Mouse (Mus musculus): ENCODE measurements around the gene Gpr137b. TPM values are rescaled to one million over a fixed set of nuclear protein-coding genes. Genes with fewer than 3 reads are reported as not detected.
"Not testable (repeated sequence)": the region's sequence is repeated elsewhere in the genome, so short reads cannot be mapped to it uniquely, and the experiment has no call there.

Gene Gpr137b
- polyA plus RNA-seq, 1 experiment from 2014 or later: 11.0 TPM

DNA sequence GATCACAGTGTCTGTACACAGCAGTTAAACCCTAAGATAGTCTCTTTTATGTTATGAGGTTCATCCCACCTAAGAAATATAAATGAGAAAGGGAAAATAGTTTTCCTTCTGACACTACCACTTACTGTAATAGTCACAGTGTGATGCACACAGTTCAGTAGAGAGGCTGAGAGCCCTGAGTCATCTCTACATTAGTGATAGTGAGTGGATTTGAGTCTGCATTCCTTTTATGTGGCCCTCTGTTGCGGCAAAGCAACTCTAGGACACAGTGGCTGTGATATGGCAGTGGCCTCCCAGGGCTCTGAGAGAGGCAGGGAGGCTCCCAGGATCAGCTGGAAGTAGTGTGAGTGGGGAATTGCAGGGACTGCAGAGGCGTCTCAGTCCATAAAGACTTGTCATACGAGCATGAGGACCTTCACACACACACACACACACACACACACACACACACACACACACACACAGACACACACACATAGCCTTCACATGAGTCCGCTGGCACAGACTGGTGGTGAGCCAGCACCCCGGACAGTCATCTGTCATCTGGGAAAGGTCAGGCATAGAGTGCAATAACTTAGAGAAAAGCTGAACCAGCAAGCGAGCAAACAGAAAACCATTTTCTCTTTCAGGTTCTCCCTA is 10.8 kb upstream of the Gpr137b start:
- WGBS: 77% methylated on average over 6 of the region's 6 CpGs
- H3K9ac ChIP-seq; H3K4me3 ChIP-seq; H3K36me3 ChIP-seq; H3K4me2 ChIP-seq; H3K27ac ChIP-seq (ENCODE audit: poor library complexity, severe bottlenecking); H3K4me1 ChIP-seq (replicated peaks); H3K27me3 ChIP-seq (replicated peaks); ATAC-seq (ENCODE audit: insufficient number of reproducible peaks, low FRiP score); H3K9me3 ChIP-seq (replicated peaks): not testable (repeated sequence)

DNA sequence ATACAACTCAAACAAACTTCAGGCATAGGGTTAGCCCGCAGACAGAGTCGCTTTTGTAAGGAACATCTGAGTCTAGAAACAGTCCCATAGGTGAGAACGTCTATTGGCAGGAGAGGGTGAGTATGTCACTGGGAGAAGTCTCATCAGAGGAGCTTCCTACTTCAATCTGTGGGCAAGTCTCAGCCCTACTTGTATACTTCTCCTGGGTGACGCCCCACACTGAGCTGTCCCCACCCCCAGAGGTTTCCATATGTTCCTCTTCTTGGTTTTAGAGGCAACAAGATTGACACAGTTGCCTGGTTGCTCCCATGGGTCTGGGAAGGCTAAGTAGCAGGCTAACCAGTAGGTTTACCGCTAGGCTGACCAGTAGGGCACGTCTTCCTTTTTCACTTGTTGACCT is 10.0 kb upstream of the Gpr137b start:
- not testable (repeated sequence) for ATAC-seq (ENCODE audit: insufficient number of reproducible peaks, low FRiP score); H3K4me1 ChIP-seq (replicated peaks)
- WGBS: 70% methylated on average over 6 of the region's 6 CpGs

DNA sequence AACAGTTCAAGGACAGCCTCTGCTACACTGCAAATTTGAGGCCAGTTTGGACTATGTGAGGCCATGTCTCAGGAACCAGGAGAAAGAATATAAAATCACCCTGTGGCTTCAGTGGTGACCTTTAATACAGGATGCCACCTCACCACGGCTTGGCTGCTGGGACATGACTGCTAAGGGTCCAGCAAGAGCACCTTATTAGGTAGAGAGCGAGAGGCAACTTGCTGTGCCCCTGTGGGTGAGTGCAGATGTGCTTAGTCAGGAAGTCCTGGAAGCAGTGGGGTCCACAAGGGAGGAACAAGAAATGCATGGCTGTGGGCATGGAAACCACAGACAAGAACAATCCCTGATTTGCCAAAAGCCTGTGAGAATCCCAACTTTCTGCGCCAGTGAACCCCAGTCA is 9.6 kb upstream of the Gpr137b start:
- ATAC-seq (ENCODE audit: insufficient number of reproducible peaks, low FRiP score); H3K36me3 ChIP-seq; H3K9ac ChIP-seq; H3K27me3 ChIP-seq (replicated peaks); H3K27ac ChIP-seq (ENCODE audit: poor library complexity, severe bottlenecking); H3K4me1 ChIP-seq (replicated peaks); H3K4me3 ChIP-seq; H3K4me2 ChIP-seq; H3K9me3 ChIP-seq (replicated peaks): not testable (repeated sequence)
- whole genome bisulfite sequencing: 79% methylated on average over 3 of the region's 3 CpGs

More for the DNA sequence above, 10.0 kb upstream of the Gpr137b start:
- not testable (repeated sequence) for H3K27ac ChIP-seq (ENCODE audit: poor library complexity, severe bottlenecking); H3K4me2 ChIP-seq; H3K9me3 ChIP-seq (replicated peaks); H3K27me3 ChIP-seq (replicated peaks); H3K36me3 ChIP-seq; H3K4me3 ChIP-seq; H3K9ac ChIP-seq

DNA sequence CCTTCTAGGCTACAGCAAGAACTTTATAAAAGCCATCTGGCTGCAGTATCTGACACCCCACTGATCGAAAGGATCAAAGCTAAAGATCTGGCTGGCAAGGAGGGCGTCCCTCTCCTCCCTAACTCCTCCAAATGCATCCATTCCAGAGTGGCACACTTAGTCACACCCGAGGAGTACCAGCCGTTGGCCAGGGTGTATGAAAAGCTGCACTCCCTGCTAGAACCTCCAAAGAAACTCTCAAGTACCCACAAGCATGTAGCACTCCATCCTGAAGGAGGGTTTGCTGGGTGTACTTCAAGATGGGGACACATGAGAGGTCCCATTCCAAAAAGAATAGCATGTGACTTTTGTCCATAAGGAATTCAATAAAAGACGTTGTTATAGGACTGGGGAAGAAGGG is 9.0 kb upstream of the Gpr137b start:
- not testable (repeated sequence) for ATAC-seq (ENCODE audit: insufficient number of reproducible peaks, low FRiP score); H3K27ac ChIP-seq (ENCODE audit: poor library complexity, severe bottlenecking); H3K9me3 ChIP-seq (replicated peaks); H3K27me3 ChIP-seq (replicated peaks); H3K36me3 ChIP-seq; H3K4me3 ChIP-seq; H3K4me2 ChIP-seq; H3K9ac ChIP-seq; H3K4me1 ChIP-seq (replicated peaks)
- WGBS: 68% methylated on average over 5 of the region's 5 CpGs

DNA sequence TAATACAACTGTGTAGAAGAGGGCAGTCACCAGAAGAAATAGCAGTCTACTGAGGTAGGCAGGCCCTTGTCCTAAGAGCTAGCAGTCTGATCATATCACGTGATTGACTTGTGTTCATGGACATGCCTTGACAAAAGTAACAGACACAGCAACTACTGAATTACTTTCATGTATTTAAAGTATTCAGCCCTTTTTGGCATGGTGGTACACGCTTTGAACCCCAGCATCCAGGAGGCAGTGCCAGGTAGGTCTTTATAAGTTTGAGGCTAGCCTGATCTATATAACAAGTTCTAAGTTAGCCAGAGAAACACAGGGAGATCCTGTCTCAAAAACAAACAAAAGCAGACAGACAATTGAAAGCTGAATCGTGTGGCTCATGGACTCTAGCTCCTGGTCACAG is 7.0 kb upstream of the Gpr137b start:
- ATAC-seq (ENCODE audit: insufficient number of reproducible peaks, low FRiP score); H3K27me3 ChIP-seq (replicated peaks); H3K4me3 ChIP-seq; H3K9ac ChIP-seq; H3K9me3 ChIP-seq (replicated peaks); H3K4me1 ChIP-seq (replicated peaks); H3K4me2 ChIP-seq; H3K36me3 ChIP-seq; H3K27ac ChIP-seq (ENCODE audit: poor library complexity, severe bottlenecking): not testable (repeated sequence)
- 71% methylated on average over 3 of the region's 3 CpGs for WGBS

DNA sequence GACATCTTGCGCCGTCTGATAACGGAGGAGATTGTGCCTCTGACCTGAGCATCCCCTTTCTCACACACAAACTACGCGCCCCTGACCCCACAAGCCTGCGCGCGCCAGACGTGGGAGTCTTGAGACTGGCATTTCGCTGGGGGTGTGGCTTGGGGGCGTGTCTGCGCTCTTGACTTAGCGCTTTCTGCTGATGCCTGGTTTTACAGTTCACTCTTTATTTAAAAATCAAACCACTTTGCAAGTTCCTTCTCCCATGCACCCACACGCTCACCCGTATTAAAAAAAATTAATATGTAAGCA is 232 bp upstream of the Gpr137b start:
- not testable (repeated sequence) for H3K4me1 ChIP-seq (replicated peaks); H3K9me3 ChIP-seq (replicated peaks); H3K27ac ChIP-seq (ENCODE audit: poor library complexity, severe bottlenecking); H3K27me3 ChIP-seq (replicated peaks); H3K36me3 ChIP-seq
- under 1% methylated on average over 15 of the region's 15 CpGs for WGBS
- H3K9ac ChIP-seq: 0 out of 2 replicates have a peak overlapping the region, but pooled peaks have one; percentile 18
- H3K4me3 ChIP-seq: peak overlapping the region; percentile 48
- peak; percentile 74 for ATAC-seq (ENCODE audit: insufficient number of reproducible peaks, low FRiP score)
- H3K4me2 ChIP-seq: peak overlapping the region; percentile 66

DNA sequence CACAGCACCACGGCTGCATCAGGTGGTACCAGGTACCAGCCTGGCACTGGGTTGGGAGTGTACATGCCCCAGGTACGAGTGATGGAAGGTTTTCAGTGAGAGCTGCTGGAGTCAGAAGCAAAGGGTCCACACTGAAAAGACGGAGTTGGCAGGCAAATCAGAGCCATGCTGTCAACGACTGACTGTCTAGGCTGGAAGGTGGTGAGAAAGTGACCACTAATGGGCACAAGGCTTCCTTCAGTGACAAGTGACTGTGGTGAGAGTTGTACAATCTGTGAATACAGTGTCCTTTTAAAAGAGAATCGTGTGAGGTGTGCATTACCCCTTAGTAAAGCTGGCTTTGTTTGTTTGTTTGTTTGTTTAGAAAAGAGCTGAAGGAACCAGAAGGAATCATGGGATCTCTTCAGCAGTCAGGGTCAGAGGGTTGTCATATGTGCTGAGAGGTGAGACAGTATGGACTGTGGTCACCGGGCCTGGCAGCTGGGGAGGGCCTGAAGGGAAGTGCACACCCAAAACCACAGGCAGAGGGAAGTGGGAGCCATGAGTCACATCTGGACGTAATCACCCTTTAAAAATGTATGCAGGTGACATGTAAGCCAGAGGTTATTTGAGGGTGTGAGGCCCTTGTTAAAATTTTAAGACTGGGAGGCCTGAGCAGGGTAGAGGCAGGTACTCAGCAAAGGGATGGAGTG is 15.5 kb downstream of the Gpr137b start:
- H3K9ac ChIP-seq; H3K27ac ChIP-seq (ENCODE audit: poor library complexity, severe bottlenecking); ATAC-seq (ENCODE audit: insufficient number of reproducible peaks, low FRiP score); H3K36me3 ChIP-seq; H3K27me3 ChIP-seq (replicated peaks); H3K4me1 ChIP-seq (replicated peaks); H3K9me3 ChIP-seq (replicated peaks); H3K4me2 ChIP-seq; H3K4me3 ChIP-seq: not testable (repeated sequence)
- WGBS: 71% methylated on average over 2 of the region's 7 CpGs

DNA sequence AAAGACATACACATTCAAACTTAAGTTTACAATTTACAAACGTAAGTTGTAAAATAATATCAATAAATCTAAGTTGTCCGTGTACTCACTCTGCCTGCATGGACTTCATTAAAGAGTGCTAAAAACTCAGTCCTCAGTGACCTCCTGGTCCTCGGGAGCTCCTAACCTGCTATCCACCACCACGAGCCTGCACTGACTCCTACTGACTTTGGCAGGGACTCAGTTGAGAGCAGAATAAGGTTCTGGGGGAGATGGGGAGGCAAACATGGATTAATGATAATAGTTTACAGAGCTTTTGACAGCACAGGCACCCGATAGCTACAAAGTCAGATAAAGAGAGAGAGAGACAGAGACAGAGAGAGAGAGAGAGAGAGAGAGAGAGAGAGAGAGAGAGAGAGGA is 16.6 kb downstream of the Gpr137b start:
- Histone ChIP-seq H3K27ac (ENCODE audit: poor library complexity, severe bottlenecking) (no peak overlapping the region), H3K4me2 (no peak overlapping the region), H3K4me3 (no peak overlapping the region), H3K4me1 (replicated peaks) (no peaks in the 10 kb centered on the region), H3K27me3 (replicated peaks) (no peaks in the 10 kb centered on the region), H3K9me3 (replicated peaks) (no peaks in the 10 kb centered on the region), H3K9ac (no peak overlapping the region), H3K36me3 (no peaks in the 10 kb centered on the region)
- whole genome bisulfite sequencing: 71% methylated on average over 5 of the region's 5 CpGs
- ATAC-seq (ENCODE audit: insufficient number of reproducible peaks, low FRiP score): no peak

DNA sequence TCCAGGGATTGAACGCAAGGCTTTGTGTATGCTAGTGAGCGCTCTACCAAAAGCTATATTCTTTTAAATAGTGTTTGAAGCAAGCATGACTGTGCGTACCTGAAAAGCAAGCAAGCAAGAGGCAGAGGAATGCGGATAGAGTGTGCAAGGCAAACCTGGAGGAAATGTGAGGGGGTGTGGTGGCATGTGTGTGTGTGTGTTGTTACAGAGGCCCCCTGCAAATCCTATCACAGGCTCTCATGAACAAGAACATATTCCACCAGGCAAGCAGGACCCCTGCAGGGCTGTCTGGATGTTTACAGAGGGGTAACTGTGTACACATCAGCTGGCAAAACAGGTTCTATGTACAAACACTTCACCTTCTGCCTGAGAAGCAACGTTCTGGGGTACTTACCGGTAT is 19.8 kb downstream of the Gpr137b start:
- H3K36me3 ChIP-seq; ATAC-seq (ENCODE audit: insufficient number of reproducible peaks, low FRiP score); H3K4me3 ChIP-seq; H3K27me3 ChIP-seq (replicated peaks); H3K9me3 ChIP-seq (replicated peaks); H3K4me2 ChIP-seq; H3K4me1 ChIP-seq (replicated peaks); H3K27ac ChIP-seq (ENCODE audit: poor library complexity, severe bottlenecking); H3K9ac ChIP-seq: not testable (repeated sequence)
- 88% methylated on average over 6 of the region's 6 CpGs for WGBS

DNA sequence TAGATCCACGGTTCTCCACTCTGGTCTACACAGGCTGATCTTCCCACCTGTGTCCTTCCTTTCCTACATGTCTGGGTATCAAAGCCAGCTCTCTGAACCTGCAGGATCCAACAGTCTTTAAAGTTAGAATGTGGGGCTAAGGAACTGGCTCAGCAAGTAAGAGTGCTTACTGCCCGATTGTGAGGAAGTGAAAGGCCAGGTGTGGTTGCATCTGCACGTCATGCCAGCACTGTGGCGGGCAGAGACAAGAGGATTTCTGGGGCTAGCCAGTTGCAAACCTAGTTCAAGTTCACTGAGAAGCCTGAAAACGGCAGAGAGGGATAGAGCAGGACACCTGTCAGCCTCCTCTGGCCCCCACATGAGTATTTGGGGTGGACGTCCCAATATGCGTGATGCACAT is 22.4 kb downstream of the Gpr137b start:
- H3K9ac ChIP-seq; H3K9me3 ChIP-seq (replicated peaks); H3K4me3 ChIP-seq; ATAC-seq (ENCODE audit: insufficient number of reproducible peaks, low FRiP score); H3K4me1 ChIP-seq (replicated peaks); H3K27ac ChIP-seq (ENCODE audit: poor library complexity, severe bottlenecking); H3K4me2 ChIP-seq; H3K27me3 ChIP-seq (replicated peaks); H3K36me3 ChIP-seq: not testable (repeated sequence)
- 81% methylated on average over 7 of the region's 7 CpGs for WGBS

DNA sequence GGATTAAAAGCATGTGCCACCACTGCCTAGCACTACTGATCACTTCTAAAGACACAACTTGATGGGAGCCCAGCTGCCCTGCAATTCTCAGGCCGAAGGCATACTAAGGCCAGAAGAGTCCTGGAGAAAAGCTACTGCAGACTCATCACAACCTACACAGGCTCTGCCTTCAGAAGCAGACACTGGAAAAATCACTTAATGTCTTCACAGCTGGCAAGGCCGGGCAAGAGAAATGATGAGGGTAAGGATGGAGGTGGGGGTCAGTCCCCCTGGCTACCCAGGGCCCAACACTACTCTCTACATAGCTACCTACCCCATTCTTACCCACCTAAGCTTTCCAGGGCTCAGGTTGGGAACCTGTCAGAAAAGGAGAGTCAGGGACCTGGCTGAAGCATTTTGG is 27.4 kb downstream of the Gpr137b start:
- H3K27me3 ChIP-seq (replicated peaks); H3K9me3 ChIP-seq (replicated peaks); H3K4me3 ChIP-seq; H3K4me2 ChIP-seq; H3K4me1 ChIP-seq (replicated peaks); H3K36me3 ChIP-seq; H3K27ac ChIP-seq (ENCODE audit: poor library complexity, severe bottlenecking); H3K9ac ChIP-seq; ATAC-seq (ENCODE audit: insufficient number of reproducible peaks, low FRiP score): not testable (repeated sequence)
- 84% methylated on average over 2 of the region's 2 CpGs for WGBS

DNA sequence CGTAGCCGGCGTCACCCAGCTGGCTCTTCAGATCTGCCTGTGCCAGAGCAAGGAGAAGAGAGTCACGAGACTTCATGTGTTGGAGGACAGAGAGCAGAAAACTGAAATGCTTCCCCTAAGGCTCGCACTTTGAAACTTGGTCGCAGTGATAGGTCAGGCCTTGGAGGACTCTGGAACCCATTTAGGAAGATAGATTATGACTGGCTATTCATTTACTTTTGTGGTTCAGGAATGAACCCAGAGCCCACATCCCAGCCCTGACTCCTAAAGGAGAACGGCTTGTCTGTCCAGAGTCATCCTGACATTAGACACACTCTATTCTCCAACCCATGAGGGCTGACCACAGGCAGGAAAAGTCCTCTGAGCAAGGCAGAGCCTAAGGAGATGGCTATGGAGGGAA is 30.3 kb downstream of the Gpr137b start:
- peaks cover 12% of the 10 kb centered on the region for H3K4me1 ChIP-seq (replicated peaks)
- H3K27ac ChIP-seq (ENCODE audit: poor library complexity, severe bottlenecking); H3K27me3 ChIP-seq (replicated peaks); H3K4me2 ChIP-seq; H3K4me3 ChIP-seq; H3K9me3 ChIP-seq (replicated peaks); ATAC-seq (ENCODE audit: insufficient number of reproducible peaks, low FRiP score); H3K9ac ChIP-seq; H3K36me3 ChIP-seq: not testable (repeated sequence)
- WGBS: 91% methylated on average over 7 of the region's 7 CpGs

All from heart, embryonic 12.5 days (tissue).